Mouse (Mus musculus) layer of hippocampus, postnatal 25 days (tissue): ENCODE measurements around the gene Cmtm5. TPM values are rescaled to one million over a fixed set of nuclear protein-coding genes. Genes with fewer than 3 reads are reported as not detected.

Experiments
- microRNA-seq, 2 experiments: library from miRNA; unstranded; fragments of <30 nt; microRNA quantifications; one replicate each; pipeline ENCODE4 v1.2.0; 2021
- total RNA-seq, 2 experiments: library from RNA; stranded (reverse); gene quantifications; 2 replicates each; pipeline ENCODE4 v1.2.3; 2021

The Cmtm5 gene
- total RNA-seq, 2 experiments from 2014 or later = 75.4 to 89.3 TPM

Small RNA genes within 50 kb of the gene (microRNA-seq; reads per million reads assigned to microRNA genes)
- gene Mir208a (0.60 to 3.5 reads per million in 2 experiments), gene Mir208b (0.20 to 3.9 reads per million in 2 experiments)

Other genes with a start within 250 kb of the Cmtm5 start
- 100 to 1,000 TPM; 172 to 215 TPM for gene Acin1, start 249.3 kb upstream of the Cmtm5 start, total RNA-seq
- not detected for gene Gm29776, start 237.4 kb upstream of the Cmtm5 start, total RNA-seq
- gene Cebpe, start 224.1 kb upstream of the Cmtm5 start, total RNA-seq = not detected
- 10 to 100 TPM; 54.3 to 61.2 TPM for gene Slc7a8, start 154.3 kb upstream of the Cmtm5 start, total RNA-seq
- not detected for gene Rnf212b, start 122.1 kb upstream of the Cmtm5 start, total RNA-seq
- gene Homez, start 65.3 kb upstream of the Cmtm5 start, total RNA-seq = 10 to 100 TPM; 21.9 to 23.6 TPM
- 10 to 100 TPM; 19.4 to 22.6 TPM for gene Ppp1r3e, start 58.7 kb upstream of the Cmtm5 start, total RNA-seq
- 100 to 1,000 TPM; 108 to 117 TPM for gene Bcl2l2, start 52.9 kb upstream of the Cmtm5 start, total RNA-seq
- gene Gm20521, start 52.8 kb upstream of the Cmtm5 start, total RNA-seq = 10 to 100 TPM in 1 of 2 experiments, 1 to 10 TPM in 1; 3.1 to 13.8 TPM
- gene Pabpn1, start 43.8 kb upstream of the Cmtm5 start, total RNA-seq = 100 to 1,000 TPM; 193 to 262 TPM
- gene Slc22a17, start 23.1 kb upstream of the Cmtm5 start, total RNA-seq = 100 to 1,000 TPM; 715 to 737 TPM
- gene Efs, start 10.1 kb upstream of the Cmtm5 start, total RNA-seq = 10 to 100 TPM; 11.0 to 12.7 TPM
- gene Il25, start 3.6 kb upstream of the Cmtm5 start, total RNA-seq = under 1 TPM in 1 of 2 experiments, not detected in 1; 0.59 TPM
- 1 to 10 TPM; 1.4 to 4.8 TPM for gene Myh6, start 30.7 kb downstream of the Cmtm5 start, total RNA-seq
- gene Gm17428, start 40.7 kb downstream of the Cmtm5 start, total RNA-seq = not detected
- gene Myh7, start 58.4 kb downstream of the Cmtm5 start, total RNA-seq = 10 to 100 TPM in 1 of 2 experiments, 1 to 10 TPM in 1; 7.8 to 10.3 TPM
- gene Ngdn, start 79.2 kb downstream of the Cmtm5 start, total RNA-seq = 10 to 100 TPM; 31.4 to 31.8 TPM
- 10 to 100 TPM; 37.8 to 63.0 TPM for gene Zfhx2, start 156.1 kb downstream of the Cmtm5 start, total RNA-seq
- 10 to 100 TPM; 21.9 to 22.9 TPM for gene Thtpa, start 158.5 kb downstream of the Cmtm5 start, total RNA-seq
- gene Ap1g2, start 170.3 kb downstream of the Cmtm5 start, total RNA-seq = 10 to 100 TPM; 15.7 to 19.4 TPM
- 100 to 1,000 TPM; 422 to 463 TPM for gene Jph4, start 180.7 kb downstream of the Cmtm5 start, total RNA-seq